Mouse (Mus musculus) stomach, postnatal 0 days (tissue): ENCODE results near the gene Cplane1.

Source experiments
- CTCF ChIP-seq: IDR thresholded peaks from 2 replicates; pipeline ENCODE4 v1.5.1; 2016; ENCODE audit warnings: antibody characterized with exemption, low read depth, mild to moderate bottlenecking, moderate library complexity
- EP300 ChIP-seq: optimal IDR thresholded peaks from 2 replicates; pipeline ENCODE3; 2016; ENCODE audit warnings: antibody characterized with exemption

DNA sequence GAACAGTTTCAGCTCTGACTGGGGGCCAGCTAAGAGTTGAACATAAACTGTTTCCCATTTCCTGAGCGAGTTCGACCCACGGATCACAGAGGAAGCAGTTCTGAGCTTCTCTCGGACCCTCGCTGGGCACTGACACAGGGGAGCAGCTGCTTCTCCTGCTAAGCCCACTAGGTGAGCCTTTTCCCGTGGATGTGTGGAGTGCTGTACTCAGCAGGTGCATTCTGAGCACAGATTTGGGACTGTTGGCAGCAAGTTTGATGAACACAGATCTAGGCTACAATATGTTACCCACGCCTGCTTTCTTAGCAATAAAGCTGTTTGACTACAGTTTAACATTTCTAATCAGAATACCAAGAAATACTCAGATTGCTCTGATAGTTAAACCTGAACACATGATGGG, 112.8 kb downstream of the Cplane1 start:
- TF ChIP-seq EP300 (no peak), CTCF (no peak)
